Mouse (Mus musculus): ENCODE measurements around the gene Shisa5.
A peak's percentile ranks its signal among the peaks of the same experiment; 100 is the strongest.

The Shisa5 gene

GRCm38 (mm10) chr9:109038086-109038895 lies at the start of gene Shisa5:
TSS of gene Shisa5 (plus strand) at chr9:109038565.
- DNase-seq (ENCODE audit: low spot score): no peak

GRCm38 (mm10) chr9:108989802-108990461 lies 48.4 kb upstream of the Shisa5 start:
- no peak for DNase-seq (ENCODE audit: low spot score)

GRCm38 (mm10) chr9:108990462-108990820 lies 47.9 kb upstream of the Shisa5 start:
- DNase-seq (ENCODE audit: low spot score): no peak

- peak; percentile 82 for DNase-seq (ENCODE audit: low spot score)
Measured at GRCm38 (mm10) chr9:108991428-108992084, 46.8 kb upstream of the Shisa5 start, which contains the start of gene Pfkfb4. TSS of gene Pfkfb4 (plus strand) at chr9:108991778.

GRCm38 (mm10) chr9:108992085-108992469 lies 46.3 kb upstream of the Shisa5 start:
- no peak for DNase-seq (ENCODE audit: low spot score)

- DNase-seq (ENCODE audit: low spot score): no peak
Measured at GRCm38 (mm10) chr9:108992620-108993361, 45.6 kb upstream of the Shisa5 start.

- no peak for DNase-seq (ENCODE audit: low spot score)
Measured at GRCm38 (mm10) chr9:108996411-108996810, 42.0 kb upstream of the Shisa5 start.

- DNase-seq (ENCODE audit: low spot score): no peak
Measured at GRCm38 (mm10) chr9:108998287-108999166, 39.8 kb upstream of the Shisa5 start.

GRCm38 (mm10) chr9:108999167-108999526 lies 39.2 kb upstream of the Shisa5 start:
- DNase-seq (ENCODE audit: low spot score): no peak

- no peak for DNase-seq (ENCODE audit: low spot score)
Measured at GRCm38 (mm10) chr9:109000726-109001125, 37.6 kb upstream of the Shisa5 start.

GRCm38 (mm10) chr9:109003201-109003600 lies 35.2 kb upstream of the Shisa5 start:
- no peak for DNase-seq (ENCODE audit: low spot score)

GRCm38 (mm10) chr9:109007025-109007780 lies 31.2 kb upstream of the Shisa5 start:
- no peak for DNase-seq (ENCODE audit: low spot score)

- no peak for DNase-seq (ENCODE audit: low spot score)
Measured at GRCm38 (mm10) chr9:109008081-109008480, 30.3 kb upstream of the Shisa5 start.

GRCm38 (mm10) chr9:109008994-109009635 lies 29.2 kb upstream of the Shisa5 start:
- no peak for DNase-seq (ENCODE audit: low spot score)

GRCm38 (mm10) chr9:109009636-109010315 lies 28.6 kb upstream of the Shisa5 start:
- DNase-seq (ENCODE audit: low spot score): no peak

GRCm38 (mm10) chr9:109010316-109010690 lies 28.1 kb upstream of the Shisa5 start:
- no peak for DNase-seq (ENCODE audit: low spot score)

GRCm38 (mm10) chr9:109015397-109015796 lies 23.0 kb upstream of the Shisa5 start:
- DNase-seq (ENCODE audit: low spot score): no peak

- DNase-seq (ENCODE audit: low spot score): no peak
Measured at GRCm38 (mm10) chr9:109016973-109017604, 21.3 kb upstream of the Shisa5 start.

- no peak for DNase-seq (ENCODE audit: low spot score)
Measured at GRCm38 (mm10) chr9:109021428-109021827, 16.9 kb upstream of the Shisa5 start.

Data from urinary bladder, postnatal 10 days (tissue).